Mouse (Mus musculus) kidney, embryonic 14.5 days (tissue): ENCODE measurements around the gene Gjc3. TPM values are rescaled to one million over a fixed set of nuclear protein-coding genes. Genes with fewer than 3 reads are reported as not detected.

Source experiments
- ATAC-seq: fragments of 200-750 bp; cut with Nextera tagmentation; 2 replicates; pipeline ENCODE4 v1.8.0; 2017; ENCODE audit warnings: moderate number of reproducible peaks, mild to moderate bottlenecking, moderate TSS enrichment, moderate library complexity; ENCODE audit not compliant: low FRiP score, low TSS enrichment
- H3K27ac ChIP-seq: fragments of 300-500 bp; sonication (generic); 2 replicates; pipeline ENCODE4 v1.5.1; 2014; ENCODE audit warnings: low read depth, mild to moderate bottlenecking, low read length, moderate library complexity, mixed read lengths
- H3K27me3 ChIP-seq: fragments of 300-500 bp; sonication (generic); 2 replicates; pipeline ENCODE4 v1.6.1; 2014; ENCODE audit warnings: mild to moderate bottlenecking, low read length; ENCODE audit not compliant: control insufficient read depth, insufficient read depth
- H3K36me3 ChIP-seq: fragments of 300-500 bp; sonication (generic); 2 replicates; pipeline ENCODE4 v1.6.1; 2014; ENCODE audit warnings: low read length, mixed read lengths; ENCODE audit not compliant: control insufficient read depth, insufficient read depth
- H3K4me1 ChIP-seq: fragments of 300-500 bp; sonication (generic); 2 replicates; pipeline ENCODE4 v1.6.1; 2014; ENCODE audit warnings: low read length, mixed read lengths; ENCODE audit not compliant: control insufficient read depth, insufficient read depth
- H3K4me2 ChIP-seq: fragments of 300-500 bp; sonication (generic); replicated peaks from 2 replicates; pipeline ENCODE4 v1.6.1; 2014; ENCODE audit warnings: low read depth, mild to moderate bottlenecking, low read length
- H3K4me3 ChIP-seq: fragments of 300-500 bp; sonication (generic); 2 replicates; pipeline ENCODE4 v1.5.1; 2014; ENCODE audit warnings: mild to moderate bottlenecking, low read length
- H3K9ac ChIP-seq: fragments of 300-500 bp; sonication (generic); 2 replicates; pipeline ENCODE4 v1.6.1; 2014; ENCODE audit warnings: low read depth, mild to moderate bottlenecking, low read length, moderate library complexity
- H3K9me3 ChIP-seq: fragments of 300-500 bp; sonication (generic); 2 replicates; pipeline ENCODE4 v1.6.1; 2016; ENCODE audit warnings: low read length; ENCODE audit not compliant: control insufficient read depth
- WGBS: fragments of 180-500 bp; shearing (Covaris S2); extraction: QIAGEN DNeasy Blood & Tissue Kit; methylation state at CpG from one replicate; pipeline ENCODE4 v1.1.7; 2014; 5-methylcytosine and 5-hydroxymethylcytosine counted together
- polyA plus RNA-seq: library from polyadenylated mRNA; unstranded; fragments of >200 nt; fragmentation: Nextera tagmentation; extraction: Ambion mirVana; gene quantifications from 2 replicates; pipeline ENCODE4 v1.2.1, GENCODE M21; 2014

Gjc3 gene
- polyA plus RNA-seq, 1 experiment from 2014 or later = not detected

DNA sequence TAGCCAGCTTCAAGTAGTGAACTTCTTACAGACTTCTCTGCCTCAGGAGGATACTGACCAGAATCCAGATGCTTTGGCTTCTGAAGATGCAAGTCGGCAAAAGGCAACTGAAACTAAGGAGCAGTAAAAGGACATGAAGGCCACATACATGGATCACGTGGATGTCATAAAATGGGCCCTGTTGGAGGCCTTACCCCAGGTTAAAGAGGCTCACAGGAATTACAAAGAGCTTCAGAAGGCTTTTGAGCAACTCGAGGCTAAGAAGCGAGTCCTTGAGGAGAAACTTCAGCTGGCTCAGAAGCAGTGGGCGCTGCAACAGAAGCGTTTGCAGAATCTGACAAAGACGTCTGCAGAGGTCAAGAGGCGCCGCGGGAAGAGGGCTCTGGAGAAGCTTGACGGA lies 34.5 kb downstream of the Gjc3 start:
- no peak for ATAC-seq
- Histone ChIP-seq H3K4me3 (no peak overlapping the region), H3K27ac (no peak overlapping the region), H3K36me3 (no peaks in the 10 kb centered on the region), H3K9me3 (no peaks in the 10 kb centered on the region), H3K4me1 (no peaks in the 10 kb centered on the region), H3K27me3 (no peaks in the 10 kb centered on the region), H3K9ac (no peak overlapping the region), H3K4me2 (no peak overlapping the region)
- 78% methylated on average over 11 of the region's 11 CpGs for WGBS

GRCm38 (mm10) chr5:137922171-137922570 lies 40.7 kb downstream of the Gjc3 start:
- Histone ChIP-seq H3K4me2 (no peak overlapping the region), H3K9me3 (no peaks in the 10 kb centered on the region), H3K27ac (no peak overlapping the region), H3K9ac (no peak overlapping the region), H3K4me1 (no peaks in the 10 kb centered on the region), H3K36me3 (no peaks in the 10 kb centered on the region), H3K27me3 (no peaks in the 10 kb centered on the region), H3K4me3 (no peak overlapping the region)
- ATAC-seq = no peak

GRCm38 (mm10) chr5:137921532-137921931 lies 41.4 kb downstream of the Gjc3 start, which contains the start of gene Cyp3a13:
Gene Cyp3a13, minus strand, starts transcription at chr5:137921619.
- Histone ChIP-seq H3K4me3 (no peak within 1 kb of the TSS), H3K4me2 (no peak within 1 kb of the TSS), H3K36me3 (no peaks in the 10 kb centered on the region), H3K27ac (no peak within 1 kb of the TSS), H3K27me3 (no peaks in the 10 kb centered on the region), H3K4me1 (no peaks in the 10 kb centered on the region), H3K9me3 (no peaks in the 10 kb centered on the region), H3K9ac (no peak within 1 kb of the TSS)
- WGBS = 65% methylated on average over 2 of the region's 2 CpGs
- no peak for ATAC-seq

GRCm38 (mm10) chr5:137915550-137915949 lies 47.3 kb downstream of the Gjc3 start:
- Histone ChIP-seq H3K9me3 (no peaks in the 10 kb centered on the region), H3K9ac (no peak overlapping the region), H3K4me2 (no peak overlapping the region), H3K27me3 (no peaks in the 10 kb centered on the region), H3K4me3 (no peak overlapping the region), H3K4me1 (no peaks in the 10 kb centered on the region), H3K27ac (no peak overlapping the region), H3K36me3 (no peaks in the 10 kb centered on the region)
- no peak for ATAC-seq
- 72% methylated on average over 6 of the region's 6 CpGs for WGBS

- Histone ChIP-seq H3K4me1 (no peaks in the 10 kb centered on the region), H3K36me3 (no peaks in the 10 kb centered on the region), H3K9ac (no peak overlapping the region), H3K27me3 (no peaks in the 10 kb centered on the region), H3K27ac (no peak overlapping the region), H3K9me3 (no peaks in the 10 kb centered on the region), H3K4me3 (no peak overlapping the region), H3K4me2 (no peak overlapping the region)
- no peak for ATAC-seq
These were observed 48.4 kb downstream of the Gjc3 start for GRCm38 (mm10) chr5:137914508-137914907.

DNA sequence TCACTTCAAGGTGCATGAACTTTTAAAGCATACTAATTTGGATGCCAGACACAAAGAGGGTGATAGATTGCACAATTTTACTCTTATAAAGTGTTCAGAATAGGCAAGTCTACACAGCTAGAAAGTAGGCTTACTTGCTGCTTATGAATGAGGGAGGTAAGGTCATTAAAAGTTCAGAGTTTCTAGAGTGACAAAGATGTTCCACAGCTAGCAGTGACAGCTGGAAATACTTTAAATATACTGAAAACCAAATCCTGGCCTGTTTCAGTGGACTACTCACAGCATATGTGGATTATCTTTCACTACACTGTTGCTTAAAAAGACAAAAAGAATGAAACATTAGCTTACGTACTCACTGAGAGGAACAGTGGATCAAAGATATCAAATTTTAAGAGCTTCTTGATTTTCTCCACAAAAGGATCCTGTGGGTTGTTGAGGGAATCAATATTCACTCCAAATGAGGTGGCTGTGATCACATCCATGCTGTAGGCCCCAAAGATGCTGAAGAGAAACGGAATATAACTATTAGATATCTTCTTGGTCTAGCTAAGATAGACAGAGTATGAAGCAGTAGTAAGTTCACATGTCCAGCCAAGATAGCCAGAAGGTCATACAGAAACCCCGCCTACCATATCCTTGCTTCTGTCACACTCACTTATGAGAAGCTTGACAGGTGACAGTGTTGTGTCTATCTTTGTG lies 53.2 kb downstream of the Gjc3 start:
- Histone ChIP-seq H3K4me1 (no peaks in the 10 kb centered on the region), H3K9ac (no peak overlapping the region), H3K4me3 (no peak overlapping the region), H3K9me3 (no peaks in the 10 kb centered on the region), H3K36me3 (no peaks in the 10 kb centered on the region), H3K27ac (no peak overlapping the region), H3K4me2 (no peak overlapping the region), H3K27me3 (no peaks in the 10 kb centered on the region)
- WGBS = 72% methylated on average over 3 of the region's 3 CpGs
- no peak for ATAC-seq

Other genes with a start within 250 kb of the Gjc3 start
- gene Nyap1, start 221.5 kb downstream of the Gjc3 start, polyA plus RNA-seq = 0.56 and 1.1 TPM in 2 replicates
- 104 and 121 TPM in 2 replicates for gene Tsc22d4, start 217.4 kb downstream of the Gjc3 start, polyA plus RNA-seq
- gene Ppp1r35, start 184.2 kb downstream of the Gjc3 start, polyA plus RNA-seq = 41.6 and 54.8 TPM in 2 replicates
- gene Mepce, start 175.4 kb downstream of the Gjc3 start, polyA plus RNA-seq = 11.8 and 16.4 TPM in 2 replicates
- 21.8 and 27.4 TPM in 2 replicates for gene Zcwpw1, start 175.3 kb downstream of the Gjc3 start, polyA plus RNA-seq
- gene Pilra, start 126.8 kb downstream of the Gjc3 start, polyA plus RNA-seq = 1.1 and 1.2 TPM in 2 replicates
- 0.31 and 0.84 TPM in 2 replicates for gene Pilrb1, start 105.0 kb downstream of the Gjc3 start, polyA plus RNA-seq
- 0.61 and 0.76 TPM in 2 replicates for gene Pilrb2, start 91.3 kb downstream of the Gjc3 start, polyA plus RNA-seq
- not detected in 2 replicates for gene Cyp3a13, start 41.5 kb downstream of the Gjc3 start, polyA plus RNA-seq
- gene Azgp1, start 18.4 kb upstream of the Gjc3 start, polyA plus RNA-seq = not detected in 2 replicates
- not detected in 2 replicates for gene Smok3a, start 58.2 kb upstream of the Gjc3 start, polyA plus RNA-seq
- gene Smok3b, start 58.3 kb upstream of the Gjc3 start, polyA plus RNA-seq = not detected in 2 replicates
- gene Smok3c, start 90.1 kb upstream of the Gjc3 start, polyA plus RNA-seq = not detected in 2 replicates
- gene Zkscan1, start 122.0 kb upstream of the Gjc3 start, polyA plus RNA-seq = 16.5 and 33.7 TPM in 2 replicates
- gene Zscan21, start 153.8 kb upstream of the Gjc3 start, polyA plus RNA-seq = 52.6 and 65.1 TPM in 2 replicates
- gene Zfp113, start 192.6 kb upstream of the Gjc3 start, polyA plus RNA-seq = 13.4 and 26.1 TPM in 2 replicates
- 253 and 294 TPM in 2 replicates for gene Cops6, start 198.0 kb upstream of the Gjc3 start, polyA plus RNA-seq
- 18.1 and 22.6 TPM in 2 replicates for gene Ap4m1, start 208.9 kb upstream of the Gjc3 start, polyA plus RNA-seq
- 176 and 241 TPM in 2 replicates for gene Mcm7, start 209.3 kb upstream of the Gjc3 start, polyA plus RNA-seq
- gene Taf6, start 224.4 kb upstream of the Gjc3 start, polyA plus RNA-seq = 80.9 and 109 TPM in 2 replicates
- 57.8 and 61.5 TPM in 2 replicates for gene Cnpy4, start 224.4 kb upstream of the Gjc3 start, polyA plus RNA-seq
- 9.7 and 10.2 TPM in 2 replicates for gene Mblac1, start 231.2 kb upstream of the Gjc3 start, polyA plus RNA-seq